Mouse (Mus musculus) heart, embryonic 14.5 days (tissue): Measurements from ENCODE around the gene Elp5. TPM values are rescaled to one million over a fixed set of nuclear protein-coding genes. Genes with fewer than 3 reads are reported as not detected.

Experiments
- ATAC-seq: fragments of 200-750 bp; cut with Nextera tagmentation; 2 replicates; pipeline ENCODE4 v1.8.0; 2017; ENCODE audit warnings: low read depth, moderate TSS enrichment; ENCODE audit not compliant: insufficient number of reproducible peaks, insufficient read depth, low FRiP score
- H3K27ac ChIP-seq, 2 experiments: fragments of 200-500 bp in 1 of 2; fragments of 300-500 bp in 1 of 2; sonication (generic) in 1 of 2; replicated peaks in 1 of 2; 2 replicates each; pipeline ENCODE4 v1.5.1; 2012 to 2014; ENCODE audit warnings: low read depth in 2 of 2, low read length in 2 of 2, control low read depth in 1 of 2, mild to moderate bottlenecking in 1 of 2, mixed read lengths in 1 of 2; ENCODE audit not compliant: control insufficient read depth in 1 of 2, insufficient read depth in 1 of 2
- H3K27me3 ChIP-seq: fragments of 300-500 bp; sonication (generic); 2 replicates; pipeline ENCODE4 v1.6.1; 2014; ENCODE audit warnings: mild to moderate bottlenecking, low read length, control low read depth; ENCODE audit not compliant: control insufficient read depth, insufficient read depth
- H3K36me3 ChIP-seq: fragments of 300-500 bp; sonication (generic); 2 replicates; pipeline ENCODE4 v1.6.1; 2014; ENCODE audit warnings: mild to moderate bottlenecking, control low read depth, low read length, mixed read lengths; ENCODE audit not compliant: control insufficient read depth, insufficient read depth
- H3K4me1 ChIP-seq, 2 experiments: fragments of 200-500 bp in 1 of 2; fragments of 300-500 bp in 1 of 2; sonication (generic) in 1 of 2; 2 replicates each; pipeline ENCODE4 v1.6.1; 2012 to 2014; ENCODE audit warnings: low read length in 2 of 2, control low read depth in 1 of 2, mixed read lengths in 1 of 2; ENCODE audit not compliant: control insufficient read depth in 2 of 2, insufficient read depth in 2 of 2
- H3K4me2 ChIP-seq: fragments of 300-500 bp; sonication (generic); 2 replicates; pipeline ENCODE4 v1.6.1; 2014; ENCODE audit warnings: mild to moderate bottlenecking, low read length
- H3K4me3 ChIP-seq, 2 experiments: fragments of 200-500 bp in 1 of 2; fragments of 300-500 bp in 1 of 2; sonication (generic) in 1 of 2; 2 replicates each; pipeline ENCODE4 v1.5.1; 2012 to 2014; ENCODE audit warnings: low read length in 2 of 2, mild to moderate bottlenecking in 2 of 2, control low read depth in 1 of 2, low read depth in 1 of 2, moderate library complexity in 1 of 2; ENCODE audit not compliant: control insufficient read depth in 1 of 2, insufficient read depth in 1 of 2
- H3K9ac ChIP-seq: fragments of 300-500 bp; sonication (generic); 2 replicates; pipeline ENCODE4 v1.6.1; 2014; ENCODE audit warnings: mild to moderate bottlenecking, low read length
- H3K9me3 ChIP-seq: fragments of 300-500 bp; sonication (generic); 2 replicates; pipeline ENCODE4 v1.6.1; 2016; ENCODE audit warnings: low read length, control low read depth; ENCODE audit not compliant: control insufficient read depth
- WGBS: fragments of 180-500 bp; shearing (Covaris S2); extraction: QIAGEN DNeasy Blood & Tissue Kit; methylation state at CpG from one replicate; pipeline ENCODE4 v1.1.7; 2014; 5-methylcytosine and 5-hydroxymethylcytosine counted together
- polyA plus RNA-seq: library from polyadenylated mRNA; unstranded; fragments of >200 nt; fragmentation: Nextera tagmentation; extraction: Ambion mirVana; gene quantifications from 2 replicates; pipeline ENCODE4 v1.2.1, GENCODE M21; 2014

The Elp5 gene
- polyA plus RNA-seq, 1 experiment from 2014 or later, result 114 TPM

DNA sequence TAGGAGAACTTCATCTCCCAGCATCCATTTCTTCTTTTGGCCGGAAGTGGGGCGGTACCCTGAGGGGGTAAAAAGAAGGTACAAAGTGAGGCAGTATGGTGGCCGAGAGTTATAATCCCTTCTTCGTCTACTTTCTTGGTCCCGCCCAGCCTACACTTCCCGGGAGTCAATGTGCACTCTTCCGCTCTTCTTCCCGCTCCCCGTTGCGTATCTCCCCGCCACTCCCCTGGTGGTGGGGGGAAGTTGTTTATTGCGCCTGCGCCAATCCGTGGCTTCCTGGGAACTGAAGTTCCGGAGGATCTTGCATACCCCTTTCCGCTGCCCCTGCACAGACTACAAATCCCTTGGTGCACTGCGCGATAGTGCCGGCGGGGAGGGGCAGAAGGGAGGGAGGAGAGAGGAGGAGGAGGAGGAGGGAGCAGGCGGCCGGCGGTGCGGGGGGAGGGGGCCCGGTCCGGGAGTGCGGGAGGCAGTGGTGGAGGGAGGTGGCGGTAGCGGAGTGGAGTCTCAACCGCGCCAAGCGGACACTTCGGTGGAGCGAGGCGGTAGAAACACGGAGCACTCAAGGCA is 13.2 kb upstream of the Elp5 start, which contains the start of gene Phf23:
Gene Phf23 (plus strand): TSS at position 387 of the 570 bp plus-strand sequence.
- Histone ChIP-seq H3K36me3 (peaks cover 48% of the 10 kb centered on the region), H3K27ac (peak within 1 kb of the TSS; percentile 90 to 99), H3K4me2 (peak within 1 kb of the TSS; percentile 64), H3K9me3 (no peaks in the 10 kb centered on the region), H3K9ac (peak within 1 kb of the TSS; percentile 97), H3K4me3 (peak within 1 kb of the TSS; percentile 86 to 90), H3K4me1 (peaks cover 8 to 22% of the 10 kb centered on the region in 2 experiments), H3K27me3 (no peaks in the 10 kb centered on the region)
- under 1% methylated on average over 36 of the region's 36 CpGs for WGBS
- ATAC-seq, result peak; percentile 77

DNA sequence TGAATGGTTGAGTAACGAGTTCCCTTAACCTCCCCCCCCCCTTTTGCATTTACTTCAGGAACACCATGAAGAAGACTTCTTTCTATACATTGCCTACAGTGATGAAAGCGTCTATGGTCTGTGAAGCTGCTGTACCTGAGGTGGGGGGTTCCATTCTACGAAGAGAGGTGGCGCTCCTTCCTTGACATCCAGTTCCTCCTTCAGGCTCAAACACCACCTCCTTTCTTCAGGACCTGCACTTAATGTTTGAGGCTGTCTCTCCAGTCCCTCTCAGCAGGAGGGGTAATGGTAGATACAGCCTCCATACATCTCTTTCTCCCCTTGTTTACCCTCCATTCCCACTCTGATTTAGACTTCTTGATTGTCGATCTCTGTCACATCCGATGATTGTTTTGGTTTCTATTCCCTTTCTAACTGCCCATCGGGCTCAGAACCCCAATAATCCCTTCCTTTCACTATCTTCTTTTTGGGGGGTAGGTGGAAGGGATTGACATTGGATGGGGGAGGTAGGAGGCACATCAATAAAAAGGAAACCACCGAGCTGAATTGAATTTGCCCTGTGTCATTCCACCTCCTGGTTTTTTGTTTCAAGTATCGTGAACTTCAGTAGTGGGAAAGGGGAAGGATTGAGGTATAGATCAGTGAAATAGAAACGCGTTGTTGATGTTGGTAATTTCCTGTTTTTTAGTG is 12.2 kb upstream of the Elp5 start:
- Histone ChIP-seq H3K4me1 (peaks cover 4 to 20% of the 10 kb centered on the region in 2 experiments), H3K9ac (no peak overlapping the region; the same call in 1 of the 2 replicates), H3K27me3 (no peaks in the 10 kb centered on the region), H3K4me2 (peak overlapping the region; percentile 36; the same call in 1 of the 2 replicates), H3K4me3 (no peak overlapping the region), H3K36me3 (peaks cover 51% of the 10 kb centered on the region), H3K27ac (no peak overlapping the region), H3K9me3 (no peaks in the 10 kb centered on the region)
- WGBS, result 85% methylated on average over 11 of the region's 11 CpGs
- ATAC-seq, result no peak

DNA sequence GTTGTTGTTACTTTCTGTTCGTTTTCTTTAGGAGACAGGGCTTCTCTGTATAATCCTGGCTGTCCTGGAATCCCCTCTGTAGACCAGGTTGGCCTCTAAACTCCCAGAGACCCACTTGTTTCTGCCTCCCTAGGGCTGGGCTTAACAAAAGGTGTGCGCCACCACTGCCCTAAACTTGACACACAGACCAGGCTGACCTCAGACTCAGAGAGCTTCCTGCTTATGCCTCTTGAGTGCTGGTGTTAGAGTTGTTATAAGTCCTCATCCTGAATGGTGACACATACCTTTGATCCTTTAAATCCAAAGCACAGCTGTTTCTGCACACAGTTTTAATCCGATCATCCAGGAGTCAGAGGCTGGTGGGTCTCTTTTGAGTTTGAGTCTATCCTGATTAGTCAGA is 10.6 kb upstream of the Elp5 start:
- Histone ChIP-seq H3K27me3 (no peaks in the 10 kb centered on the region), H3K4me1 (peaks cover 4 to 16% of the 10 kb centered on the region in 2 experiments), H3K4me3 (peak overlapping the region in 1 of 2 experiments; percentile 79; a peak in 2 of 4 replicates), H3K4me2 (peak overlapping the region; percentile 74), H3K9me3 (no peaks in the 10 kb centered on the region), H3K27ac (no peak overlapping the region), H3K9ac (peak overlapping the region; percentile 92; the same call in 1 of the 2 replicates), H3K36me3 (peaks cover 51% of the 10 kb centered on the region)
- no peak for ATAC-seq
- WGBS, result 79% methylated on average over 3 of the region's 3 CpGs

DNA sequence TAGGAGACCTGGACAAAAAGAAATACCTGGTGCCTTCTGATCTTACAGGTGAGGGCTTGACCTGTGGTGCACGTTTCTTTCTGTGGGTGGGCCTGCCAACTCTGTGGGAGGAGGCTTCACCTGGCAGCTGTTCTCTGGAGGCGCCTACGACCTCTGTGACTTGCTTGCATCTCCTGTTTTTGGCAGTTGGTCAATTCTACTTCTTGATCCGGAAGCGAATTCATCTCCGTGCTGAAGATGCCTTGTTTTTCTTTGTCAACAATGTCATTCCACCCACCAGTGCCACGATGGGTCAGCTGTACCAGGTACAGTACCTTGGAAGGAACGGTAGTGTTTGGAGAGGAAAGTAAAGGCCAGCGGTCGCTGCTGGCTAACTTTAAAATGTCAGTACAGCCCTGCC is 10.1 kb upstream of the Elp5 start:
- H3K36me3 ChIP-seq, result peaks cover 53% of the 10 kb centered on the region
- H3K4me3 ChIP-seq, result peak overlapping the region; percentile 35 to 79
- ATAC-seq, result no peak
- H3K9me3 ChIP-seq, result no peaks in the 10 kb centered on the region
- no peaks in the 10 kb centered on the region for H3K27me3 ChIP-seq
- no peak overlapping the region for H3K27ac ChIP-seq
- H3K4me1 ChIP-seq, result peaks cover 4 to 11% of the 10 kb centered on the region in 2 experiments
- 73% methylated on average over 10 of the region's 10 CpGs for WGBS
- peak overlapping the region; percentile 74 for H3K4me2 ChIP-seq
- H3K9ac ChIP-seq, result peak overlapping the region; percentile 92

DNA sequence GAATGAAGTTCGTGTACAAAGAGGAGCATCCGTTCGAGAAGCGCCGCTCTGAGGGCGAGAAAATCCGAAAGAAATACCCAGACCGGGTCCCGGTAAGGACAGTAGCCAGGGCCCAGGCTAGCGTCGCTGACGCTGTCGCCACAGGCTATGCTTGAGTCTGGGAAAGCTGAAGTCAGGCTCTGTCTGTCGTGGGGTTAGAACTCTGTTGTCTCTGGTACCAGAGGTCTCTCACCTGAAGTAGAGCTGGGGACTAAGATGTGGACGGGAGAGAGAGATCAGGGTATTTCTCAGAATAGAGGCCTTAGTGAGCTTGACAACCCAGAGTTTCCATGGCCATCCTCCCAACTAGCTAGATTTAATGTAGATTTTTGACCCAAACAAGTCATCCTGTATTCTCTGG is 9.4 kb upstream of the Elp5 start:
- peaks cover 60% of the 10 kb centered on the region for H3K36me3 ChIP-seq
- 0% methylated on average over 15 of the region's 15 CpGs for WGBS
- no peak for ATAC-seq
- peaks cover 4 to 9% of the 10 kb centered on the region in 2 experiments for H3K4me1 ChIP-seq
- H3K9me3 ChIP-seq, result no peaks in the 10 kb centered on the region
- H3K9ac ChIP-seq, result peak overlapping the region; percentile 92
- H3K4me2 ChIP-seq, result peak overlapping the region; percentile 74
- peak overlapping the region; percentile 78 to 95 for H3K27ac ChIP-seq
- peak overlapping the region; percentile 79 to 92 for H3K4me3 ChIP-seq
- H3K27me3 ChIP-seq, result no peaks in the 10 kb centered on the region

DNA sequence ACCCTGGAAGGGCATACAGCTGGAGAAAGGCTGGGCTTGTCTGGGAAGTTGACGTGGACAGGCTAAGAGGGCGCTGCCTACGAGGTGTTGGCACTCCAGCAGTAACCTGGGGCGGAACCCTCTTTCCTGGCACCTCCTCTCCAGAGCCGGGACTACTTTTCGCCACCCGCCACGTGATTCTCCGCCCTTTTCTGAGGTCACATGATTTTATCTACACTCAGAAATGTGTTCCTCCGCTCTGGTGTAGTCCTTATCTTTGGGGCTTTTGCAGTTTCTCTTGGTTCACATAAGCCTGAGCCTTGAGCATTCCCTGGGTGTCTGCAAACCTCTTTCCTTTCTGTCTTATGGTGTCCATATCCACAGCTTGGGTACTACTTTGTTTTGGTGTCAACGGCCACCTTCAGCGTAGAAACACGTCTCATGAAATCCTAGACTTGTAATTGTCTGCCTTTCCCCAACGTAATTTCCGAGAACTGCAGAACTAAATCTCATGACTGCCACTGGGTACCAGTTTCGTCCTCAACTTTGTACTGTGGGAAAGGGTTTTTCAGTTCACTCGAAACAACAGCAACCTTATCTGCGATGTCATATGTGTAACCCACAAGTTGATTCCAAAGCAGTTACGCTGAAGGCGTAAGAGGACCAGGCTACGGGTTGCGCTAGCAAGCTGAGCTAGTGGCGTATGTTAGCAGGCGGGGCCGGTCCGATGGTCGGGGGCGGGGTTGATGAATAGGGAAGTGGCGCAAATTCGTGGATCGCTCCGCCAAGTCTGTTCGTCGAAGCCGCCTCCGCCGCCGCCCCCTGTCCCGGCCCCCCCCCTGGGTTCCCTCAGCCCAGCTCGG is 8.8 kb upstream of the Elp5 start, which contains the start of gene Gabarap:
Gene Gabarap (plus strand): TSS at position 294 of the 842 bp plus-strand sequence.
- Histone ChIP-seq H3K4me3 (peak within 1 kb of the TSS; percentile 79 to 92), H3K27ac (peak within 1 kb of the TSS; percentile 95 to 98), H3K4me2 (peak within 1 kb of the TSS; percentile 74), H3K9me3 (no peaks in the 10 kb centered on the region), H3K27me3 (no peaks in the 10 kb centered on the region), H3K4me1 (peaks cover 4 to 9% of the 10 kb centered on the region in 2 experiments), H3K9ac (peak within 1 kb of the TSS; percentile 92), H3K36me3 (peaks cover 66% of the 10 kb centered on the region)
- WGBS, result under 1% methylated on average over 40 of the region's 40 CpGs
- ATAC-seq, result peak; percentile 74

DNA sequence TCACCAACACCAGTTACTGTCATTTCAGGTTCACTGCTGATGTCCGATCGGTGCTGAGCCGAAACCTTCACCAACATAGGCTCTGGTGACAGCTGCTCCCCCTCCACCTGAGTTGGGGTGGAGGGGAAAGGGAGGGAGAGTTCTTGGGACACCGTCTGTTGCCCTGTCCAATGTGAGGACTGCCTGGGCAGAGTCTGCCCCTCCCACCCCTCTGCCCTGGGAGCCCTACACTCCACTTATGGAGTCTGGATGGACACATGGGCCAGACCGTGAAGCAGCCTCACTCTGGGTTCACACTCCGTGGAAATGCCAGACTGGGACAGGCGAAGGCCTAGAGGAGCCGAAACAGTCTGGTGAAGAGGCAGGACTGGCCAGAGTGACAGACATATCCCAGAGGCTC is 7.6 kb upstream of the Elp5 start:
- H3K9ac ChIP-seq, result peak overlapping the region; percentile 55; the same call in 1 of the 2 replicates
- peak overlapping the region in 1 of 2 experiments; percentile 95; a peak in 2 of 4 replicates for H3K27ac ChIP-seq
- H3K4me3 ChIP-seq, result no peak overlapping the region
- ATAC-seq, result no peak
- H3K9me3 ChIP-seq, result no peaks in the 10 kb centered on the region
- peaks cover 4 to 9% of the 10 kb centered on the region in 2 experiments for H3K4me1 ChIP-seq
- no peaks in the 10 kb centered on the region for H3K27me3 ChIP-seq
- H3K4me2 ChIP-seq, result no peak overlapping the region
- H3K36me3 ChIP-seq, result peaks cover 77% of the 10 kb centered on the region
- 79% methylated on average over 8 of the region's 8 CpGs for WGBS
